Comparison of ENCODE assay signal across 26 mouse cellular contexts in genomic region chr17:33584061-33584460, GRCm38 (mm10). TPM values are rescaled to one million over a fixed set of nuclear protein-coding genes. Genes with fewer than 3 reads are reported as not detected.
"Had no signal": no experiment of that assay in that cellular context is flagged by ENCODE, and none has a peak within 500 bp of the region (broad histone marks: within the 10 kb centered on the region; RNA-seq: fewer than 3 reads in every experiment).

No protein-coding gene starts in this region.

- H3K27me3 ChIP-seq: embryonic facial prominence, embryonic 12.5 days; embryonic facial prominence, embryonic 13.5 days; embryonic facial prominence, embryonic 15.5 days; forebrain, embryonic 12.5 days; forebrain, embryonic 13.5 days; forebrain, embryonic 15.5 days had no signal

- H3K4me2 ChIP-seq: embryonic facial prominence, embryonic 12.5 days; embryonic facial prominence, embryonic 13.5 days; embryonic facial prominence, embryonic 15.5 days; forebrain, embryonic 12.5 days; forebrain, embryonic 13.5 days; forebrain, embryonic 15.5 days had no signal

- H3K27ac ChIP-seq: embryonic facial prominence, embryonic 10.5 days; embryonic facial prominence, embryonic 12.5 days; embryonic facial prominence, embryonic 13.5 days; embryonic facial prominence, embryonic 15.5 days; forebrain, embryonic 10.5 days; forebrain, embryonic 12.5 days; forebrain, embryonic 13.5 days; forebrain, embryonic 15.5 days; gastrocnemius, adult 2 months; heart, adult 2 months; heart, embryonic 10.5 days had no signal

- ATAC-seq: forebrain, embryonic 13.5 days; forebrain, embryonic 14.5 days; forebrain, embryonic 15.5 days; forebrain, embryonic 16.5 days; forebrain, postnatal 0 days had no signal

- H3K36me3 ChIP-seq: embryonic facial prominence, embryonic 10.5 days; embryonic facial prominence, embryonic 12.5 days; embryonic facial prominence, embryonic 13.5 days; embryonic facial prominence, embryonic 15.5 days; forebrain, embryonic 10.5 days; forebrain, embryonic 12.5 days; forebrain, embryonic 15.5 days; heart, embryonic 10.5 days had no signal

- H3K9ac ChIP-seq: embryonic facial prominence, embryonic 12.5 days; embryonic facial prominence, embryonic 13.5 days; embryonic facial prominence, embryonic 15.5 days; forebrain, embryonic 12.5 days; forebrain, embryonic 13.5 days; forebrain, embryonic 15.5 days; forebrain, postnatal 0 days had no signal

- DNase-seq: cerebellum, adult 9-11 months; cerebellum, postnatal 10 days; cerebellum, postnatal 25 days; cerebellum, postnatal 36 days; embryo, embryonic 11 days; forebrain, postnatal 0 days; gastrocnemius, adult 2 months; gastrocnemius, postnatal 10 days; gastrocnemius, postnatal 14 days; gastrocnemius, postnatal 25 days; gastrocnemius, postnatal 36 days; heart, adult 11 months; heart, adult 18-20 months; heart, adult 2 months had no signal

- H3K4me3 ChIP-seq: embryonic facial prominence, embryonic 10.5 days; embryonic facial prominence, embryonic 12.5 days; embryonic facial prominence, embryonic 13.5 days; embryonic facial prominence, embryonic 15.5 days; erythroblast, embryonic 14.5 days; forebrain, embryonic 10.5 days; forebrain, embryonic 12.5 days; forebrain, embryonic 13.5 days; forebrain, embryonic 15.5 days; gastrocnemius, adult 2 months; heart, adult 2 months; heart, embryonic 10.5 days had no signal

- H3K4me1 ChIP-seq: embryonic facial prominence, embryonic 10.5 days; embryonic facial prominence, embryonic 12.5 days; embryonic facial prominence, embryonic 13.5 days; embryonic facial prominence, embryonic 15.5 days; forebrain, embryonic 10.5 days; forebrain, embryonic 12.5 days; forebrain, embryonic 13.5 days; forebrain, embryonic 15.5 days; heart, embryonic 10.5 days had no signal

- H3K9me3 ChIP-seq: embryonic facial prominence, embryonic 10.5 days; embryonic facial prominence, embryonic 12.5 days; embryonic facial prominence, embryonic 13.5 days; embryonic facial prominence, embryonic 15.5 days; forebrain, embryonic 10.5 days; forebrain, embryonic 12.5 days; forebrain, embryonic 13.5 days; forebrain, embryonic 15.5 days; heart, embryonic 10.5 days had no signal

RNA-seq across cellular contexts. Expression of gene Pram1, which starts 53.8 kb away (rescaled TPM):
- total RNA-seq: forebrain, postnatal 0 days; gastrocnemius, postnatal 14 days; gastrocnemius, postnatal 25 days; gastrocnemius, postnatal 36 days had no signal
